Mouse (Mus musculus) lung, postnatal 25 days (tissue): ENCODE results near the gene Lrrc30.

ENCODE experiments used
- DNase-seq: peaks from one replicate; pipeline ENCODE4 v3.0.0; 2022; ENCODE audit warnings: low spot score

The Lrrc30 gene

GRCm38 (mm10) chr17:67582681-67583356 is 49.7 kb downstream of the Lrrc30 start:
- no peak for DNase-seq

- DNase-seq = no peak
Observed at GRCm38 (mm10) chr17:67581839-67582238, 50.7 kb downstream of the Lrrc30 start.
